Mouse (Mus musculus) liver, adult 2 months (tissue): ENCODE data around the gene Macf1.

Experiments
- CTCF ChIP-seq: fragments of 200-500 bp; IDR thresholded peaks from 2 replicates; pipeline ENCODE4 v1.5.1; 2011; ENCODE audit warnings: low read depth, low read length, control low read depth
- POLR2A ChIP-seq: fragments of 200-500 bp; IDR thresholded peaks from 2 replicates; pipeline ENCODE4 v1.6.1; 2011; ENCODE audit warnings: low read length, control low read depth; ENCODE audit not compliant: insufficient read depth; ENCODE audit errors: extremely low read depth

DNA sequence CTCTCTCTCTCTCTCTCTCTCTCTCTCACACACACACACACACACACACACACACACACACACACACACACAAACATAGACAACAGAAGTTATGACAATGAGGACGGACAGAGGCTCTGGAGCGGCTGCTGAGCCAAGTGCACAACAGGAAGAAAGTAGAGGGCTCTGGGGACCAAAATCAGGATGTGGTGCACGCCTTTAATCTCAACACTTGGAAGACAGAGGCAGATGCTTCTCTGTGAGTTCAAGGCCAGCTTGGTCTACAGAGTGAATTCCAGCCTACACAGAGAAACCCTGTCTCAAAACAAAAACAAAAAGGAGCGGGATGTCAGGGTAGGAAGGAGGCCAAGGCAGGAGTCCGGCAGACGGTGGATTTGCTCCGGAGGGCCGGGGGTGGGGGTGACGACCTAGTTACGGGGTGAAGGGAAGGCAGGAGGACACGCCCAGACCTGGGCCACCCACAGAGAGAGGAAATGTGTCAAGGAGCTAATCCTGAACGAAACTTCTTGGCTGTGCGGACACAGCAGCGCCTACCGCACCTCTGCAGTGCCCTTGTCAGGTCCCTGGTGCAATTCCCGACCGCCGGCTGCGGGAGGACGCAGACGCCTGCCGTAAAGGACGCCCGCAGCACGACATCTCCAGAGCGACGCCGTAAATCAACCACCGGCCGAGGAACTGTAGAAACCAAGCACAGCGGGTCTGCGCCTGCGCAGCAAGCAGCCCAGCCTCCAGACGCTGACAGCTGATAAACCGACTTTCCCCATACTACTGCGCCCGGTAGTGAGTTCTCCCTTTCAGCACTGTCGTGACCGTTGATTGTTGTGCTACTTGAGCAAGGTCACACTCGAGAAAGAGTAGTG lies 33.6 kb upstream of the Macf1 start, which contains the start of gene Ndufs5:
- peak; percentile 75 for TF ChIP-seq POLR2A
- TF ChIP-seq CTCF, result no peak
